Mouse (Mus musculus) limb, embryonic 10.5 days (tissue): ENCODE data around the gene Acot12. TPM values are rescaled to one million over a fixed set of nuclear protein-coding genes. Genes with fewer than 3 reads are reported as not detected.

Experiments
- DNase-seq: peaks from one replicate; pipeline ENCODE4 v3.0.0-alpha.2; 2017; ENCODE audit warnings: low spot score
- H3K27ac ChIP-seq: fragments of 300-500 bp; sonication (generic); 2 replicates; pipeline ENCODE4 v1.5.1; 2016; ENCODE audit warnings: mild to moderate bottlenecking
- H3K27me3 ChIP-seq: fragments of 300-500 bp; sonication (generic); 2 replicates; pipeline ENCODE4 v1.6.1; 2016; ENCODE audit warnings: low read depth, mild to moderate bottlenecking; ENCODE audit not compliant: poor library complexity, severe bottlenecking
- H3K36me3 ChIP-seq: fragments of 300-500 bp; sonication (generic); 2 replicates; pipeline ENCODE4 v1.6.1; 2016; ENCODE audit warnings: mild to moderate bottlenecking, moderate library complexity
- H3K4me1 ChIP-seq: fragments of 300-500 bp; sonication (generic); 2 replicates; pipeline ENCODE4 v1.6.1; 2016
- H3K4me3 ChIP-seq: fragments of 300-500 bp; sonication (generic); 2 replicates; pipeline ENCODE4 v1.5.1; 2016; ENCODE audit warnings: mild to moderate bottlenecking, moderate library complexity
- H3K9me3 ChIP-seq: fragments of 300-500 bp; sonication (generic); replicated peaks from 2 replicates; pipeline ENCODE4 v1.6.1; 2016; ENCODE audit warnings: mild to moderate bottlenecking
- WGBS: fragments of 180-500 bp; shearing (Covaris S2); methylation state at CpG from one replicate; pipeline ENCODE4 v1.1.7; 2016; 5-methylcytosine and 5-hydroxymethylcytosine counted together
- polyA plus RNA-seq: library from polyadenylated mRNA; unstranded; fragments of >200 nt; fragmentation: Nextera tagmentation; extraction: Ambion mirVana; gene quantifications from 2 replicates; pipeline ENCODE4 v1.2.1, GENCODE M21; 2016

Acot12 gene
- not detected in 2 replicates for polyA plus RNA-seq

DNA sequence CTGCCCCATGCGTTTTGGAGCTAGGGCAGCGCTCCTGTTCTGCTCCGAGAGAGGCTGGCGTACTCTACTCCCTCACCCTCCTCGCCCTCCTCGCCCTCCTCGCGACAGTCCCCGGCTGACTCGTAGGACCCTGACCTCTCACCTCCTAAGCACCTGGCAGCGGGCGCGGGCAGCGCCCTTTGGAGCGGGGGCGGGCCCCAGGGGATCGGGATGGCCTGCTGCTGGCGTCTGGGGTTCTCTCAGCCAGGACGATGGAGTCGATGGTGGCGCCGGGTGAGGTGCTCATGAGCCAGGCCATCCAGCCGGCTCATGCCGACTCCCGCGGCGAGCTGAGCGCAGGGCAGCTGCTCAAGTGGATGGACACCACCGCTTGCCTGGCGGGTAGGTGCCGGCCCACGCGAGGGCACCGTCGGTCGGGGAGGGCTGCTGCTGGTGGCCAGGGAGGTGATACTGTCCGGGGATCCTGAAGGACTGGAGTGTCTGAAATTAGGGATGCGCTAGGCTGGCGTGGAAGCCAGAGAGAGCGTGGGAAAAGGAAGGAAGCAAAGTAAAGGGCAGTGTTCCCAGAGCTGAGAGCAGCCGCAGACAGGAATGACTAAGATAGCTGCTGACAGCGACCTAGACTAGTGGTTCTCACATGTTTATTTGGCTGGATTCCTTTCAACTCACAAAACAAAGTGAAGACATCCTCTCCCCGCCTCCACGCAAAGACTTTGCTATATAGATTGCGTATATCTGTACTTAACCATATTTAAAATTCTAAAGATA lies at the start of gene Acot12:
Gene Acot12 (plus strand): TSS at position 233 of the 768 bp plus-strand sequence.
- WGBS: 9% methylated on average over 45 of the region's 45 CpGs

DNA sequence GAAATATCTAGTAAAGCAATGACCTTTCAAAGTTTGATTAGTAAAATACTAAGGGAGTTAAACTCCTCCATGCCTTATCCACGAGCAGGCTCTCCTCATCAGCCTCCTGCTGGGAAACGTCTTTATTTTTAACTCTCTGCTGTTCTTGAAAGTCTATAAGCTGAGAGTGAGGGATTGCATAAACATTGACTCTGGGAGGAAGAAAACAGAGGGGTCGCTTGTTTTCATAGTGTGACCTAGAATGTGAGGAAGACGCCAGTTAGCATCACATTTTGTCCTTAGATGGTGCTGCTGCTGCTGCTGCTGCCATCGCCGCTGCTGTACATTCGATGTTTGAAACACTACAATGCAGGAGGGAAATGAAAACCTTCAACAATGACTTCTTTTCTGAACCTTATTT lies 47.7 kb upstream of the Acot12 start:
- 65% methylated on average over 7 of the region's 7 CpGs for WGBS
- Histone ChIP-seq H3K4me1 (0 out of 2 replicates have a peak, but pooled peaks cover 4% of the 10 kb centered on the region), H3K9me3 (no peaks in the 10 kb centered on the region), H3K27me3 (no peaks in the 10 kb centered on the region), H3K4me3 (no peak overlapping the region), H3K27ac (no peak overlapping the region), H3K36me3 (peaks cover 23% of the 10 kb centered on the region)
- no peak for DNase-seq

More for the DNA sequence above, at the start of gene Acot12:
- H3K36me3 ChIP-seq: no peaks in the 10 kb centered on the region
- DNase-seq: peak; percentile 52
- H3K27me3 ChIP-seq: peaks cover 29% of the 10 kb centered on the region
- no peaks in the 10 kb centered on the region for H3K9me3 ChIP-seq
- H3K27ac ChIP-seq: peak within 1 kb of the TSS; percentile 70
- peak within 1 kb of the TSS; percentile 59 for H3K4me3 ChIP-seq
- H3K4me1 ChIP-seq: peaks cover 7% of the 10 kb centered on the region

GRCm38 (mm10) chr13:91695406-91695805 lies 45.9 kb upstream of the Acot12 start:
- Histone ChIP-seq H3K4me1 (0 out of 2 replicates have a peak, but pooled peaks cover 4% of the 10 kb centered on the region), H3K27me3 (no peaks in the 10 kb centered on the region), H3K9me3 (no peaks in the 10 kb centered on the region), H3K27ac (no peak overlapping the region), H3K4me3 (no peak overlapping the region), H3K36me3 (peaks cover 26% of the 10 kb centered on the region)
- DNase-seq: no peak
- WGBS: 91% methylated on average over 2 of the region's 2 CpGs

- H3K27me3 ChIP-seq: no peaks in the 10 kb centered on the region
- H3K36me3 ChIP-seq: peaks cover 32% of the 10 kb centered on the region
- 90% methylated on average over 2 of the region's 2 CpGs for WGBS
- H3K4me1 ChIP-seq: 0 out of 2 replicates have a peak, but pooled peaks cover 4% of the 10 kb centered on the region
- H3K9me3 ChIP-seq: no peaks in the 10 kb centered on the region
- H3K4me3 ChIP-seq: no peak overlapping the region
- H3K27ac ChIP-seq: no peak overlapping the region
- DNase-seq: no peak
Measured at GRCm38 (mm10) chr13:91696109-91696645, 45.1 kb upstream of the Acot12 start.

DNA sequence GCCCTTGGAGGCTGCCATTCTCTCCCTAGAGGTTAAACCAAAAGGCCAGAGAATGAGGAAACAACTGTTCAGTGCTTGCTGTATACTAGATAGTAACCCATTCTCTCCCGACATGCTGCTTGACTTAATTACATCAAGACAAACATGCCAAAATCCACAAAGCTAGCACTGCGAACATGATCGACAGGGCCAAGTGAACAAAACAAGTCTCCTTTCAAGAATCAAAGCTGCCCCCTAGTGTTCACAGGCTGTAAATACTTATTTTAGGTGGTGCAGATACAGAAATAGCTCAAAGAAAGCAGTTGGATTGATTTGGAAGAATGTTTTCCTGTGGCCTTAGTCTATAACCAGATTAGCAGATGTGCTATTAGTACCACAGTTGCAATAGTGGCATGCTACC lies 44.3 kb upstream of the Acot12 start:
- DNase-seq: no peak
- H3K4me1 ChIP-seq: 0 out of 2 replicates have a peak, but pooled peaks cover 4% of the 10 kb centered on the region
- H3K27me3 ChIP-seq: no peaks in the 10 kb centered on the region
- WGBS: 57% methylated on average over 3 of the region's 3 CpGs
- H3K9me3 ChIP-seq: no peaks in the 10 kb centered on the region
- H3K27ac ChIP-seq: no peak overlapping the region
- H3K36me3 ChIP-seq: peaks cover 35% of the 10 kb centered on the region
- no peak overlapping the region for H3K4me3 ChIP-seq

- Histone ChIP-seq H3K27ac (no peak overlapping the region), H3K27me3 (no peaks in the 10 kb centered on the region), H3K4me3 (no peak overlapping the region), H3K4me1 (no peaks in the 10 kb centered on the region), H3K36me3 (peaks cover 34% of the 10 kb centered on the region), H3K9me3 (no peaks in the 10 kb centered on the region)
- no peak for DNase-seq
- 79% methylated on average over 6 of the region's 6 CpGs for WGBS
Measured at GRCm38 (mm10) chr13:91702337-91702736, 39.0 kb upstream of the Acot12 start.

DNA sequence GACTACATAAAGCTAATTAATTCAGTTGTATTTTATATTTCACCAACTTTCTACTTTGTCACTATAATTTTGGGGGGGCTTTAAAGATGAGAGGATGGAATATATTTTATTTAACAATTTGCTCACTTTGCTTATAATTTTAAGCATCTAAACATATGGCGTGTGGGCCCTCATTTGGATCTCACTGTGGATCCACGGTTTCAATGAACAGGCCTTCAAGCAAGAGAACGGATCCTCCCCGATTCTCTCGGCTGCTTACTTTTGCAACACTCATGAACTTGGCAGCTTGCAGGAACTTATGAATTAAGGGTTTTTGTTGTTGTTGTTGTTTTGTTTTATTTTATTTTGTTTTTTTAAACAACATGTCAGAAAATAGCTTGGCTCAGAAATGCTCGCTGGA lies 21.8 kb upstream of the Acot12 start:
- Histone ChIP-seq H3K27me3 (no peaks in the 10 kb centered on the region), H3K27ac (no peak overlapping the region), H3K36me3 (no peaks in the 10 kb centered on the region), H3K4me3 (no peak overlapping the region), H3K9me3 (no peaks in the 10 kb centered on the region), H3K4me1 (no peaks in the 10 kb centered on the region)
- no peak for DNase-seq
- WGBS: 95% methylated on average over 6 of the region's 6 CpGs

DNA sequence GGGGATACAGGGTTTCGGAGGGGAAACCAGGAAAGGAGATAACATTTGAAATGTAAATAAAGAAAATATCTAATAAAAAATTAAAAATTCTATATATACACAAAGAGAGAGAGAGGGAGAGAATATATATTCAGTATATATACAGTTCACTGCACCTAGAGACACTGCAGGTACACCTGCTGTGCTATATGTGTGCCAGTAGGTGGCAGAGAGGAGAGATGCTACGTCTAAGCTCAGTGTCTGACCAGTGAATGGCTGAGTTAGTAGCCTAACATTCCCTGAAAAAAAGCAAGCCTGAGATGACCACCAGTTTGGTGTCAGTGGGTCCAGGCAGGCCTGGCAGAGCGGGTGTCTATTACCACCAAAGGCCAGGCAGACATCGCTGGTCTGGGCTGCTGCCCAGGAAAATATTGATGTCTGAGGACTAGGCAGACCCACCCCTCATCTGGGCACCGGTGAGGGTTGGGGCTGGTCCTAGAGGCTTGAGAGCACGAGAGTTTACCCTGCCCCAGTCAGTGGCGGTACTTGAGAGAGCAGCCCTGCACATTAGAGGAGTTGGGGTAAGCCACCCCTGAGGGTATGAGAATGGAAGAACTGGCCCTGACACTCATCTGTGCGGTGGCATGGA lies 18.1 kb upstream of the Acot12 start:
- Histone ChIP-seq H3K4me3 (no peak overlapping the region), H3K27me3 (no peaks in the 10 kb centered on the region), H3K9me3 (no peaks in the 10 kb centered on the region), H3K36me3 (no peaks in the 10 kb centered on the region), H3K4me1 (no peaks in the 10 kb centered on the region), H3K27ac (no peak overlapping the region)
- WGBS: 66% methylated on average over 8 of the region's 8 CpGs
- DNase-seq: no peak

DNA sequence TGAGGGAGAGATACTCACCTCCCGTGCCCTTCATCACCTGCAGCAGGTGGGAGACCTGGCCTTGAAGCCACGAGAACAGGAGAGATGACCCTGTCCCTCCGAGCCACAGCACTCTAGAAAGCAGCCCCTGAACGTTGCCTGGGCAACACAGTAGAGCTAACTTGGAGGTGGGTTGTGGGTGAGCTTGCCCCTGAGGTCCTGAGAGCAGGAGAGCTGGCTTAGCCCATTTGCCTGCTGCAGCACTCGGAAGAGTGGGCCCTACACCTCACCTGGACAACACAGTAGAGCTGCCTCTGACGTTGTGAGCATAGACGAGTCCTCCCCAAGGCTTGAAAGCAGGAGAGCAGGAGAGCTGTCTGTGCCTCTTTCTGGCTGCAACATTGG lies 17.6 kb upstream of the Acot12 start:
- H3K4me3 ChIP-seq: no peak overlapping the region
- H3K36me3 ChIP-seq: no peaks in the 10 kb centered on the region
- no peaks in the 10 kb centered on the region for H3K27me3 ChIP-seq
- H3K27ac ChIP-seq: no peak overlapping the region
- no peaks in the 10 kb centered on the region for H3K4me1 ChIP-seq
- DNase-seq: no peak
- H3K9me3 ChIP-seq: no peaks in the 10 kb centered on the region
- 82% methylated on average over 7 of the region's 7 CpGs for WGBS

DNA sequence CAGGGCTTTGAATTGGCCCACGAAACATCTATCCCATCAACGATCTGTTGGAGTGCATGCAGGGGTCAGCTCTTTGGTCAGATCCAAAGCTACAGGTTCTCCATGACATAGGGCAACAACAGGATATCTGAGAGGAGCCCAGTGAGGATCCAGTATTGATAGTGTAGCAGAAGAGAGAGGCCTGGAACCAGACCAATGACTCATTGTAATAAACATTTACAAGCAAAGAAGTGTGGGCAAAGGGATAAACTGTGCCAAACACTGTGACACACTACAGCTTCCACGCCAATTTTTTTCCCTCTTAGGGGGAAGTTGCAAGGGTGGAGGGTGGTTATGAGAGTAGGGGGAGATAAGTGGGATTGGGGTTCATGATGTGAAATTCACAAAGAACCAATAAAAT lies 17.1 kb upstream of the Acot12 start:
- no peak for DNase-seq
- Histone ChIP-seq H3K36me3 (no peaks in the 10 kb centered on the region), H3K27ac (no peak overlapping the region), H3K4me3 (no peak overlapping the region), H3K27me3 (no peaks in the 10 kb centered on the region), H3K9me3 (no peaks in the 10 kb centered on the region), H3K4me1 (no peaks in the 10 kb centered on the region)
- 86% methylated on average over 3 of the region's 3 CpGs for WGBS

GRCm38 (mm10) chr13:91725130-91725529 lies 16.2 kb upstream of the Acot12 start:
- H3K27me3 ChIP-seq: no peaks in the 10 kb centered on the region
- no peaks in the 10 kb centered on the region for H3K4me1 ChIP-seq
- no peaks in the 10 kb centered on the region for H3K36me3 ChIP-seq
- 85% methylated on average over 3 of the region's 3 CpGs for WGBS
- H3K27ac ChIP-seq: no peak overlapping the region
- H3K4me3 ChIP-seq: no peak overlapping the region
- no peak for DNase-seq
- H3K9me3 ChIP-seq: no peaks in the 10 kb centered on the region

- no peak for DNase-seq
- no peaks in the 10 kb centered on the region for H3K4me1 ChIP-seq
Measured at GRCm38 (mm10) chr13:91727899-91728298, 13.4 kb upstream of the Acot12 start.

DNA sequence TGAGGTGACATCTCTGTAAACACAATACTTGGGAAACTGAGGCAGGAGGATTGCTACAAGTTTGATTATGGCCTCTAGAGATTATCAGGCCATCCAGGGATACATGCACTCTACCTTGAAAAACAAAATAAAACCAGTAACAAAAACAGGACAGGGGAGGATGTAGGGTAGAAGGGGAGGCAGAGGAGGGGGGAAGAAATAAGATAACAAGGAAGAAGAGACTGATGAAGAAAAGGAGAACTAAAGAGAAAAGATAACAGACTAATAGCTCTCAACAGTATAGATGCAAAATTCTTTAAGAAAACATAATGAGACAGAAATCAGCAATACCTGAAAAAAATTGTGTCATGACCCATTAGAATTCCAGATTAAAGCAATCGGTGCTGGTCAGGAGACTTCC lies 4.1 kb upstream of the Acot12 start:
- Histone ChIP-seq H3K27me3 (peaks cover 21% of the 10 kb centered on the region), H3K4me1 (peaks cover 7% of the 10 kb centered on the region), H3K9me3 (no peaks in the 10 kb centered on the region), H3K4me3 (no peak overlapping the region), H3K27ac (no peak overlapping the region), H3K36me3 (no peaks in the 10 kb centered on the region)
- WGBS: 91% methylated on average over 1 of the region's 1 CpGs
- DNase-seq: no peak

More at GRCm38 (mm10) chr13:91727899-91728298, 13.4 kb upstream of the Acot12 start:
- no peak overlapping the region for H3K4me3 ChIP-seq
- no peaks in the 10 kb centered on the region for H3K36me3 ChIP-seq
- no peaks in the 10 kb centered on the region for H3K9me3 ChIP-seq
- H3K27me3 ChIP-seq: no peaks in the 10 kb centered on the region
- no peak overlapping the region for H3K27ac ChIP-seq
